Mouse (Mus musculus) limb, embryonic 11.5 days (tissue): ENCODE measurements at regions not wholly inside any gene's neighbourhood (a gene's known extent, or its start where the extent isn't known, plus 50 kb on each side); places are given as distances from the start of the nearest gene placed in this dataset.

Experiments
- ATAC-seq: fragments of 200-750 bp; cut with Nextera tagmentation; 2 replicates; pipeline ENCODE4 v1.8.0; 2017; ENCODE audit warnings: low read depth; ENCODE audit not compliant: insufficient number of reproducible peaks, low FRiP score, low TSS enrichment
- DNase-seq: peaks from one replicate; pipeline ENCODE4 v3.0.0-alpha.2; 2015; ENCODE audit warnings: low spot score
- H3K27ac ChIP-seq: fragments of 300-500 bp; sonication (generic); replicated peaks from 2 replicates; pipeline ENCODE4 v1.5.1; 2014; ENCODE audit warnings: low read depth, mild to moderate bottlenecking, low read length
- H3K27me3 ChIP-seq: fragments of 300-500 bp; sonication (generic); 2 replicates; pipeline ENCODE4 v1.6.1; 2014; ENCODE audit warnings: mild to moderate bottlenecking, low read length, mixed read lengths; ENCODE audit not compliant: control insufficient read depth, insufficient read depth
- H3K36me3 ChIP-seq: fragments of 300-500 bp; sonication (generic); 2 replicates; pipeline ENCODE4 v1.6.1; 2014; ENCODE audit warnings: mild to moderate bottlenecking, low read length, moderate library complexity, mixed read lengths; ENCODE audit not compliant: control insufficient read depth, insufficient read depth
- H3K4me1 ChIP-seq: fragments of 300-500 bp; sonication (generic); 2 replicates; pipeline ENCODE4 v1.6.1; 2014; ENCODE audit warnings: low read length, mixed read lengths; ENCODE audit not compliant: control insufficient read depth, insufficient read depth
- H3K4me2 ChIP-seq: fragments of 300-500 bp; sonication (generic); 2 replicates; pipeline ENCODE4 v1.6.1; 2014; ENCODE audit warnings: low read depth, mild to moderate bottlenecking, moderate library complexity; ENCODE audit not compliant: severe bottlenecking
- H3K4me3 ChIP-seq: fragments of 300-500 bp; sonication (generic); 2 replicates; pipeline ENCODE4 v1.5.1; 2014; ENCODE audit warnings: low read depth, low read length
- H3K9ac ChIP-seq: fragments of 300-500 bp; sonication (generic); 2 replicates; pipeline ENCODE4 v1.6.1; 2014; ENCODE audit warnings: mild to moderate bottlenecking, low read length
- H3K9me3 ChIP-seq: fragments of 300-500 bp; sonication (generic); 2 replicates; pipeline ENCODE4 v1.6.1; 2016; ENCODE audit warnings: low read length; ENCODE audit not compliant: control insufficient read depth
- WGBS: fragments of 180-500 bp; shearing (Covaris S2); extraction: QIAGEN DNeasy Blood & Tissue Kit; methylation state at CpG from one replicate; pipeline ENCODE4 v1.1.7; 2014; 5-methylcytosine and 5-hydroxymethylcytosine counted together

DNA sequence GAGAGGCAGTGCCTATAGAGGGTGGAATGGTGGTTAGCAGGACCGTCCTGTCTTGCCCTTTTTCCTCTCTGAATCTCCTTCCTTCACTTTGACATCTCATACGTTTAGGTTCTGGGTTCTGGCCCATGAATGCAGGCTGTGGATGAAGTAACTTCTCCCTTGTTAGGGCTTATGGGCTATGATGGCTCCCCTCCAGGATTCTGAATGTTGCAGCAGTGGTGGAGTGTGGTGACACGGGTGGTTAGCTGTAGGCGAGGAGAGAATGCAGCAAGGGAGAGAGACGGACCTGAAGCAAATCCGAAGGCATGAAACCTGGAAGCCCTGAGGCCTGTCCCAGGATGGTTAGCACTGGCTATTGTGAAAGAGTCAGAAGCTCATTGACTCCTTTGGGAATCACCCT is 204.4 kb upstream of the Gm5148 start:
- Histone ChIP-seq H3K9me3 (peaks cover 4% of the 10 kb centered on the region; the same call in 1 of the 2 replicates), H3K27me3 (no peaks in the 10 kb centered on the region), H3K9ac (no peak overlapping the region), H3K36me3 (no peaks in the 10 kb centered on the region), H3K27ac (no peak overlapping the region), H3K4me1 (no peaks in the 10 kb centered on the region), H3K4me2 (no peak overlapping the region), H3K4me3 (no peak overlapping the region)
- ATAC-seq (no peak), DNase-seq (no peak)
- WGBS = 83% methylated on average over 6 of the region's 6 CpGs

DNA sequence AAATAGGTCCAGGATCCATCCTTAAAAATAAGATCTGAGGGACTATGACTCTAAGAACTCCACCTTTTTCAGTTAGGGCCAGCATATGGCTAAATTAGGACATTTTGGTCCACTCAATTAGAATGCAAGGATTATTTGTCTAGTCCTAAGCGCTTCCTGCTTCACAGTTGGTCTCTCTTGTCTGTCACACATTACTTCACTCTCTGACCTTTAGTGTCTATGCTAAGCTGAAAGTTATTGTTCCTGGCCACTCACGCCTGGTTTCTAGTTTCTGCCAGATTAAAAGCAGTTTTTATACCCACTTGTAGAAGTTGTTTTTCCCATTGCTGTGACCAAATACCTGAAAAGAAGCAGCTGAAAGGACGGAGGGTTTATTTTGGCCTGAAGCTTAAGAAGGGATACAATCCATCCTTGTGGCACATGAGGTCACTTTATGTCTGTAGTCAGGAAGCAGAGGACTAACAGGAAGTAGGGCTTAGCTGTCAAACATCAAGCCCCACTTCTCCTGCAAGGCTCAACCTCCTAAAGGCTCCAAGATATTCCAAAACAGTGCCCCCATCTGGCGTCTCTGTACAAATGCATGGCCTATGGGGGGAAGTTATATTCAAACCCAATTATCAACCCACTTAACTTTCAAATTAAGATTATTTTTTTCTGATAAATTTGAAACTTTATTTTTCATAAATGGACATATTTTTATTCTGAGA is 195.3 kb upstream of the Gm5148 start:
- Histone ChIP-seq H3K9ac (no peak overlapping the region), H3K9me3 (no peaks in the 10 kb centered on the region), H3K4me3 (no peak overlapping the region), H3K36me3 (no peaks in the 10 kb centered on the region), H3K4me1 (peaks cover 9% of the 10 kb centered on the region; the same call in 1 of the 2 replicates), H3K4me2 (no peak overlapping the region), H3K27me3 (no peaks in the 10 kb centered on the region), H3K27ac (no peak overlapping the region)
- 74% methylated on average over 4 of the region's 4 CpGs for WGBS
- ATAC-seq (no peak), DNase-seq (no peak)

DNA sequence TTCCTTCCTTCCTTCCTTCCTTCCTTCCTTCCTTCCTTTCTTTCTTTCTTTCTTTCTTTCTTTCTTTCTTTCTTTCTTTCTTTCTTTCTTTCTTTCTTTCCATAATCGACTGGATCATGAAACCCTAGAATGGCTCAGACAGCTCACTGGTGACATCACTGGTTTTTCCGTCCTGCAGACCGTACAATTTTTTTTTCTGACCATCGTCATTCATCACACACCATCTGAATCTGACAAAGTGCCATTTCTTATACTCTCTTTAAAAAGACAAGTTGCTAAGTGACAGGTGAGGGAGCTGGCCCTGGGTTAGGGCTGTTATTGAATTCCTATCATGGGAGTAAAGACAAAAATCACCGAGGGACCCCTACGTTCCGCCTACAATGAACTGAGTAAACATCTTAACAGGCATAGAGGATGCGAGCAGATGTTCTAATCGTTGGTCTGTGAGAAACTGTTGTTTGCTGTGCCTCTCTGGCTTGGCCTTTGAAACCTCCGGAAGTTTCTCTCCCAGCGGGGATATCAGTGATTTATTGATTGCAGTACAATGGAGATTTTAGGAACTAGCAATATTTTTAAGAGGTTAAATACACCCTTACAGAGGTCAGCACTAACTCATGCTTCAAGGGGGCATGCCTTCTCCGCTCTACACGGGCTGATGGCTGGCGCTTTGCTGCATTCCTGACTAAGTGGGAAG is 192.6 kb upstream of the Gm5148 start:
- Histone ChIP-seq H3K4me2 (no peak overlapping the region), H3K9me3 (no peaks in the 10 kb centered on the region), H3K9ac (no peak overlapping the region), H3K27me3 (no peaks in the 10 kb centered on the region), H3K36me3 (no peaks in the 10 kb centered on the region), H3K4me1 (peaks cover 9% of the 10 kb centered on the region; the same call in 1 of the 2 replicates), H3K27ac (no peak overlapping the region), H3K4me3 (no peak overlapping the region)
- DNase-seq (peak; percentile 51), ATAC-seq (no peak; the same call in 1 of the 2 replicates)
- 26% methylated on average over 14 of the region's 14 CpGs for WGBS

DNA sequence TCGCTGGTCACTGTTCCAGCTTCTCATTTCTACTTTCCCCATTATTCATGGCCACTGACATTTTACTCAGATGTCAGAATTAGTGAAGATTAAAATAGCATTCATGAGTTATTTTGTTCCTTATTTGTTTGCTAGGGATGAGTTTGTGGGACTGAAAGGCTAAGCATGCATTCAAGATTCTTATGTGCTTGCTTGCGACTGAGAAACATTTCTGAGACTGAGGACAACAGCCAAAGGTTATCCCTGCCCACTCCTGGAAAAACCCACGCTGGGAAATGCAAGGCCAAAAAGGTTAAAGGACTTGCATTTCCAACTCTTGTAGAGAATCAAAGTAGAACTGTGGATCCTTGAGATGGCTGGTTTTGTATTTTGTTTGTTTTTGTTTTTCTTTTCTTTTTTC is 192.0 kb upstream of the Gm5148 start:
- Histone ChIP-seq H3K27me3 (no peaks in the 10 kb centered on the region), H3K4me1 (peaks cover 9% of the 10 kb centered on the region; the same call in 1 of the 2 replicates), H3K27ac (no peak overlapping the region), H3K9ac (no peak overlapping the region), H3K4me3 (no peak overlapping the region), H3K4me2 (no peak overlapping the region), H3K36me3 (no peaks in the 10 kb centered on the region), H3K9me3 (no peaks in the 10 kb centered on the region)
- DNase-seq (no peak), ATAC-seq (no peak)
- WGBS = 68% methylated on average over 3 of the region's 3 CpGs

DNA sequence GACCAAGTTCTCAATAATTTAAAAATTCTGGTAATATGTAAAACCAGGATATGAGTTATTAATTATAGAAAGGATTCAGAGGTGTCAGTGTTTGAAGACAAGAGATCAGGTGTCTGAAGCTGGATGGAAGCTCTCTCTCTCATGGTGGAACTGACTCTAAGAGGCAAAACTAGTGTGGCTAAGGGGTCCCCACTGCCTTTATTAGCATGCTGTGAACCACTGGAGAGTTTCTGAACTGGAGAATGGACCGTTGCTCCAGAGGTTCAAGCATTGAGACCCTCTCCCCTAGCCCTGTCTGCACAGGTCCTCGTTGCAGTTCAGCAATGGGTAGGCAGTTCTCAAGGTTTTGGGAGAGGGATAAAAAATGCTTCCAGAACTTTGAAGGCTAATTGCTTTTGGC is 191.4 kb upstream of the Gm5148 start:
- WGBS = 68% methylated on average over 2 of the region's 2 CpGs
- Histone ChIP-seq H3K9me3 (no peaks in the 10 kb centered on the region), H3K36me3 (no peaks in the 10 kb centered on the region), H3K9ac (no peak overlapping the region), H3K4me3 (no peak overlapping the region), H3K4me2 (no peak overlapping the region), H3K4me1 (peaks cover 9% of the 10 kb centered on the region; the same call in 1 of the 2 replicates), H3K27me3 (no peaks in the 10 kb centered on the region), H3K27ac (no peak overlapping the region)
- DNase-seq (no peak), ATAC-seq (no peak)

DNA sequence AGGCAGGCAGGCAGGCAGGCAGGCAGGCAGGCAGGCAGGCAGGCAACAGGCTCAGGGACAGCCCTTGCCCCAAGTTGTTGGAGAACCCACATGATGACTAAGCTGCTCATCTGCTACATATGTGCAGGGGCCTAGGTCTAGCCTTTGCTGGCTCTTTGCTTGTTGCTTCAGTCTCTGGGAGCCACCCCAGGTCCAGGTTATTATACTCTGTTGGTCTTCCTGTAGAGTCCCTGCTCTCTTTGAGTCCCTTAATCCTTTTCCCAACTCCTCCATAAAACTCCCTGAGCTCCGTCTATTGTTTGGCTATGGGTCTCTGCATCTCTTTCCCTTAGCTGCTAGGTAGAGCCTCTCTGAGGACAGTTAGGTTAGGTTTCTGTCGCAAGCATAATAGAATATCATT is 189.8 kb upstream of the Gm5148 start:
- Histone ChIP-seq H3K4me1 (peaks cover 9% of the 10 kb centered on the region; the same call in 1 of the 2 replicates), H3K36me3 (no peaks in the 10 kb centered on the region), H3K27me3 (no peaks in the 10 kb centered on the region), H3K27ac (no peak overlapping the region), H3K4me2 (no peak overlapping the region), H3K4me3 (no peak overlapping the region), H3K9me3 (no peaks in the 10 kb centered on the region), H3K9ac (no peak overlapping the region)
- ATAC-seq = no peak
- WGBS = 92% methylated on average over 2 of the region's 2 CpGs
- DNase-seq = no peak

DNA sequence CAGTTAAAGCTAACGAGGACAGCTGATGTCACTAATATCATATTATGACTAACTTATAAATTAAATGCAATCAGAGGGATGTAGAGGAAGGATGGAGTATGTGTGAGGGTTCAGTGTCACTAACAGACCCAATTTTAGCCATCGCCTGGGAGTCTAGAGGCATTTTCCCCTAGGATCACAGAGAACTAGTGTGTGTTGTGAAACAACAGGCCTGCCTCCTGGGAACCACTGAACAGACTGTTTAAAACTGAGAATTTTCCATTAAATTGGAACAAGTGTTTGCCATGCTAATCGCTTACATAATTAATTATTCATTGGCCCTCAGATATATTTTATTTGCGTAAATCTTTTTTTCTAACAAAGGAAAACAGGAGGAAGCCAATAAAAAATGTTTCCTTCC is 185.5 kb upstream of the Gm5148 start:
- no peak for DNase-seq
- H3K36me3 ChIP-seq = no peaks in the 10 kb centered on the region
- H3K4me1 ChIP-seq = peaks cover 12% of the 10 kb centered on the region
- ATAC-seq = no peak
- no peak overlapping the region for H3K9ac ChIP-seq
- 93% methylated on average over 4 of the region's 4 CpGs for WGBS
- no peak overlapping the region for H3K4me2 ChIP-seq
- H3K27me3 ChIP-seq = no peaks in the 10 kb centered on the region
- H3K4me3 ChIP-seq = no peak overlapping the region
- H3K27ac ChIP-seq = no peak overlapping the region
- H3K9me3 ChIP-seq = no peaks in the 10 kb centered on the region

DNA sequence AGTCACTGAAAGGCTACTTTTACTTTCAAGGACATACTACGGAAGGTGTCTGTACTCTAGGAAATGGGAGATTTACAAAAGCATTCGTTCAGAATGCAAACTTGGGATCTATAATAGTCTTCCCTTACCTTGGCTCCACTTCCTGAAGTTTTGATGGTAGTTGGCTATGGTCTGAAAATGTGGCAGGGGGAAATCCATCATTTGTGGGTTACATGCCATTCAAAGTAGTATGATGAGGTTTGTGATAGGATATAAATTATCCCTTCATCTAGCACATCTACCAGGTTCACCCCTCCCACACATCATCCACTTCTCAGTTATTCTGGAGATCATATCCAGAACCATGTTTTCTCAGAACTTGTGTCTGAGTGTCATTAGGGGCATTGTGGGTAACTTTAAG is 184.7 kb upstream of the Gm5148 start:
- no peaks in the 10 kb centered on the region for H3K9me3 ChIP-seq
- H3K4me3 ChIP-seq = no peak overlapping the region

More for the DNA sequence above, 184.7 kb upstream of the Gm5148 start:
- ATAC-seq = no peak
- Histone ChIP-seq H3K4me1 (peaks cover 12% of the 10 kb centered on the region), H3K27me3 (no peaks in the 10 kb centered on the region), H3K9ac (no peak overlapping the region), H3K4me2 (no peak overlapping the region), H3K36me3 (no peaks in the 10 kb centered on the region), H3K27ac (no peak overlapping the region)
- DNase-seq = no peak
- 87% methylated on average over 2 of the region's 2 CpGs for WGBS
